Mouse (Mus musculus) kidney, postnatal 0 days (tissue): ENCODE measurements around the gene Gm49384. TPM values are rescaled to one million over a fixed set of nuclear protein-coding genes. Genes with fewer than 3 reads are reported as not detected.

Experiments
- ATAC-seq: fragments of 200-750 bp; cut with Nextera tagmentation; replicated peaks from 2 replicates; pipeline ENCODE4 v1.8.0; 2017; ENCODE audit warnings: low read depth, moderate number of reproducible peaks, moderate TSS enrichment, moderate library complexity; ENCODE audit not compliant: low FRiP score
- DNase-seq: peaks from one replicate; pipeline ENCODE4 v3.0.0-alpha.2; 2016; ENCODE audit warnings: low spot score
- H3K27ac ChIP-seq: fragments of 300-500 bp; sonication (generic); 2 replicates; pipeline ENCODE4 v1.5.1; 2014; ENCODE audit warnings: mild to moderate bottlenecking
- H3K27me3 ChIP-seq: fragments of 300-500 bp; sonication (generic); 2 replicates; pipeline ENCODE4 v1.6.1; 2014; ENCODE audit warnings: low read length, mixed read lengths; ENCODE audit not compliant: insufficient read depth
- H3K36me3 ChIP-seq: fragments of 300-500 bp; sonication (generic); 2 replicates; pipeline ENCODE4 v1.6.1; 2014; ENCODE audit warnings: low read length, mixed read lengths; ENCODE audit not compliant: insufficient read depth
- H3K4me1 ChIP-seq: fragments of 300-500 bp; sonication (generic); replicated peaks from 2 replicates; pipeline ENCODE4 v1.6.1; 2014; ENCODE audit warnings: antibody characterized with exemption, low read length, mixed read lengths; ENCODE audit not compliant: insufficient read depth
- H3K4me2 ChIP-seq: fragments of 300-500 bp; sonication (generic); 2 replicates; pipeline ENCODE4 v1.6.1; 2014; ENCODE audit warnings: mild to moderate bottlenecking, low read length, moderate library complexity, mixed read lengths
- H3K4me3 ChIP-seq: fragments of 300-500 bp; sonication (generic); replicated peaks from 2 replicates; pipeline ENCODE4 v1.5.1; 2014; ENCODE audit warnings: low read depth, low read length
- H3K9ac ChIP-seq: fragments of 300-500 bp; sonication (generic); 2 replicates; pipeline ENCODE4 v1.6.1; 2014; ENCODE audit warnings: low read depth, low read length
- H3K9me3 ChIP-seq: fragments of 300-500 bp; sonication (generic); replicated peaks from 2 replicates; pipeline ENCODE4 v1.6.1; 2016; ENCODE audit warnings: low read length, inconsistent platforms, mixed read lengths
- CTCF ChIP-seq: IDR thresholded peaks from 2 replicates; pipeline ENCODE4 v1.5.1; 2016; ENCODE audit warnings: antibody characterized with exemption, low read depth, mild to moderate bottlenecking, moderate library complexity
- WGBS: fragments of 180-500 bp; shearing (Covaris S2); extraction: QIAGEN DNeasy Blood & Tissue Kit; methylation state at CpG from one replicate; pipeline ENCODE4 v1.1.7; 2014; 5-methylcytosine and 5-hydroxymethylcytosine counted together
- polyA plus RNA-seq: library from polyadenylated mRNA; unstranded; fragments of >200 nt; fragmentation: Nextera tagmentation; extraction: Ambion mirVana; gene quantifications from 2 replicates; pipeline ENCODE4 v1.2.1, GENCODE M21; 2015

The Gm49384 gene
- polyA plus RNA-seq, 1 experiment from 2014 or later, result 17.1 TPM

DNA sequence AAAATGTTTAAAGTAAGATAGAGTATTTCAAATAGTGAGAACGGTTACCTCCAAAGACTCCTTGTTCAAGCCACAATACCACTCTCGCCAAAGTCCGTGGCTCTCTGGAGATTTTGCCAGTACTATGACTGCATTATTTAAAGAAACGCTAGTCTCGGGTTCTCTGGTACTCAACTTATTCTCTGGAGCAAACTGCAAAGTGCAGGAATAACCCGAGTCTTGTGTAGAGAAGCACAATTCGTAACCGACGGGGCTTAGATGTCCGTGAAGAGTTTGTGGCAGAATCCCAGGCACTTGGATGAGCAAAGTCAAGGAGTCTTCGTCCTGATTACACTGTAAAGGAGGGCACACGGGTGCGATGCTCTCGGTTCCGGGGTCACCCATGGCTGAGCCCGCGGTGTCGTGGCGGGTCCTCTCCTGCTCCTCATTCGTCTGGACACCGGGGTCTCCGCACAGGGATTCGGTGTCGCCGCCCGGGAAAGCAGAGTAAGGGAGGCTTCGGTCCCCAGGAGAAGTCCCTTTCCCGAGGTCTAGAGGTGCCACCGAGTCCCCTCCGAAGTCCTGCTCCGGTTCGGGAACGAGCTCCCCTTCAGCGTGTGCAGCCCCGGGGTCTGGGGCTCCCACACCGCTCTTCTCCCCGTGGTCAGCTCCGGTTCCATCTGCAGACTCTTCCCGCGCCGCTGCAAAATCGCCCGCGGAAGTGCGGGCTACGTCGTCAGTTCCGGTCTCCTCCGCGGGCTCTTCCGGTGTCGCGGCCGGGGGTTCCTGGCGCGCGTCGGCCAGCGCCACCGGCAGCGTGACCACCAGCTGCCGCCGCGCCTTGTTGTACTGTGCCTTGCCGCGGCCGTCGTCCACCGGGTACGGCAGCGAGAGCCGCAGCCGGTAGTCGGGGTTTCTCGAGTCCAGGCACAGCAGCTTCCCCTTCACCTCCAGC, 7.4 kb downstream of the Gm49384 start, which contains the start of gene Gm49383:
Gene Gm49383, minus strand, starts transcription at position 661 of the 934 bp plus-strand sequence.
- Histone ChIP-seq H3K36me3 (0 out of 2 replicates have a peak, but pooled peaks cover 3% of the 10 kb centered on the region), H3K4me1 (peaks cover 8% of the 10 kb centered on the region), H3K9ac (peak within 1 kb of the TSS; percentile 83), H3K27me3 (no peaks in the 10 kb centered on the region), H3K4me2 (peak within 1 kb of the TSS; percentile 71), H3K9me3 (no peaks in the 10 kb centered on the region), H3K4me3 (peak within 1 kb of the TSS; percentile 92), H3K27ac (peak within 1 kb of the TSS; percentile 91)
- no peak for TF ChIP-seq CTCF
- DNase-seq (peak; percentile 89), ATAC-seq (peak; percentile 68)
- WGBS, result under 1% methylated on average over 75 of the region's 75 CpGs

GRCm38 (mm10) chr12:69192637-69193036, 11.4 kb downstream of the Gm49384 start:
- DNase-seq (no peak), ATAC-seq (no peak)
- Histone ChIP-seq H3K4me2 (no peak overlapping the region), H3K36me3 (0 out of 2 replicates have a peak, but pooled peaks cover 8% of the 10 kb centered on the region), H3K27me3 (no peaks in the 10 kb centered on the region), H3K9me3 (no peaks in the 10 kb centered on the region), H3K27ac (no peak overlapping the region), H3K9ac (no peak overlapping the region), H3K4me3 (no peak overlapping the region), H3K4me1 (no peaks in the 10 kb centered on the region)
- WGBS, result 91% methylated on average over 2 of the region's 2 CpGs
- no peak for TF ChIP-seq CTCF

GRCm38 (mm10) chr12:69191396-69191795, 12.7 kb downstream of the Gm49384 start:
- Histone ChIP-seq H3K4me3 (no peak overlapping the region), H3K36me3 (0 out of 2 replicates have a peak, but pooled peaks cover 8% of the 10 kb centered on the region), H3K9ac (no peak overlapping the region), H3K9me3 (no peaks in the 10 kb centered on the region), H3K27ac (no peak overlapping the region), H3K4me2 (no peak overlapping the region), H3K4me1 (no peaks in the 10 kb centered on the region), H3K27me3 (no peaks in the 10 kb centered on the region)
- no peak for TF ChIP-seq CTCF
- ATAC-seq (no peak), DNase-seq (no peak)
- WGBS, result 87% methylated on average over 5 of the region's 5 CpGs

- Histone ChIP-seq H3K4me3 (no peak overlapping the region), H3K27me3 (no peaks in the 10 kb centered on the region), H3K9ac (no peak overlapping the region), H3K9me3 (no peaks in the 10 kb centered on the region), H3K4me2 (no peak overlapping the region), H3K27ac (no peak overlapping the region), H3K36me3 (0 out of 2 replicates have a peak, but pooled peaks cover 8% of the 10 kb centered on the region), H3K4me1 (peaks cover 3% of the 10 kb centered on the region; the same call in 1 of the 2 replicates)
- DNase-seq (peak; percentile 46), ATAC-seq (0 out of 2 replicates have a peak, but pooled peaks have one; percentile 49)
- peak; percentile 66 for TF ChIP-seq CTCF
- WGBS, result 100% methylated on average over 1 of the region's 1 CpGs
Measured at GRCm38 (mm10) chr12:69190522-69190921, 13.5 kb downstream of the Gm49384 start.

- no peak for ATAC-seq
- no peak for TF ChIP-seq CTCF
- Histone ChIP-seq H3K9ac (no peak overlapping the region), H3K4me1 (peaks cover 7% of the 10 kb centered on the region; the same call in 1 of the 2 replicates), H3K4me3 (no peak overlapping the region), H3K36me3 (0 out of 2 replicates have a peak, but pooled peaks cover 8% of the 10 kb centered on the region), H3K27me3 (no peaks in the 10 kb centered on the region), H3K4me2 (no peak overlapping the region), H3K9me3 (no peaks in the 10 kb centered on the region), H3K27ac (no peak overlapping the region)
- WGBS, result 94% methylated on average over 9 of the region's 9 CpGs
- no peak for DNase-seq
Measured at GRCm38 (mm10) chr12:69190074-69190473, 14.0 kb downstream of the Gm49384 start.

GRCm38 (mm10) chr12:69186811-69187471, 17.1 kb downstream of the Gm49384 start:
- H3K4me3 ChIP-seq, result no peak overlapping the region
- no peak overlapping the region for H3K4me2 ChIP-seq
- DNase-seq, result no peak
- H3K4me1 ChIP-seq, result peaks cover 11% of the 10 kb centered on the region; the same call in 1 of the 2 replicates
- ATAC-seq, result no peak
- WGBS, result 64% methylated on average over 5 of the region's 5 CpGs
- no peak overlapping the region for H3K9ac ChIP-seq
- H3K27me3 ChIP-seq, result no peaks in the 10 kb centered on the region
- 0 out of 2 replicates have a peak, but pooled peaks cover 8% of the 10 kb centered on the region for H3K36me3 ChIP-seq
- peak overlapping the region; percentile 57; the same call in 1 of the 2 replicates for H3K27ac ChIP-seq
- H3K9me3 ChIP-seq, result no peaks in the 10 kb centered on the region
- no peak for TF ChIP-seq CTCF
